Mouse (Mus musculus) liver, embryonic 14.5 days (tissue): ENCODE measurements around the gene Ppp1r18.

Experiments used
- CTCF ChIP-seq: IDR thresholded peaks from 2 replicates; pipeline ENCODE4 v1.5.1; 2016; ENCODE audit warnings: antibody characterized with exemption, low read depth, control low read depth
- EP300 ChIP-seq: IDR thresholded peaks from 2 replicates; pipeline ENCODE4 v1.6.1; 2016; ENCODE audit warnings: antibody characterized with exemption, low read depth

DNA sequence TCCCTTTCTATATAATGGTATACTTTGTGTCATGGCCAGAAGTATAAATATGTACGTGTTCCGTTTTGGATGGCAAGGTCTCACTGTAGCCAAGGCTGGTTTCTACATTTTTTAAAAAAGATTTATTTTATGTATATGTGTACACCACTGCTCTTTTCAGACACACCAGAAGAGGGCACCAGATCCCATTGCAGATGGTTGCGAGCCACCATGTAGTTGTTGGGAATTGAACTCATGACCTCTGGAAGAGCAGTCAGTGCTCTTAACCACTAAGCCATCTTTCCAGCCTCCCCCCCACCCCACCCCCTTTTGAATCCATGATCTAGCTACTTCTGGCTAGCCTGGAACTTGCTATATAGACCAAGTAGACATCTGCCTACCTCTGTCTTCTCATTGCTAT lies 21.9 kb upstream of the Ppp1r18 start:
- peak; percentile 47 for TF ChIP-seq CTCF
- no peak for TF ChIP-seq EP300
